In genomic region chr11:3371599-3372295, GRCm38 (mm10) we compare ENCODE assay signal across 8 mouse cellular contexts. TPM values are rescaled to one million over a fixed set of nuclear protein-coding genes. Genes with fewer than 3 reads are reported as not detected.
DNase-seq lines count a peak whose midpoint lies in the region; ATAC-seq and TF ChIP-seq lines count a peak whose summit lies in the region.

No protein-coding gene starts in this region.

- H3K4me3 ChIP-seq in E14TG2a.4 (replicated peaks; ENCODE audit: low read length) = peak overlapping the region; percentile 88
- peak overlapping the region; percentile 63 for H3K4me3 ChIP-seq in forebrain, embryonic 15.5 days
- H3K4me3 ChIP-seq in liver, embryonic 16.5 days (ENCODE audit: low read depth, low read length) = peak overlapping the region; percentile 47

- ATAC-seq in frontal cortex, adult (ENCODE audit: low TSS enrichment) = peak; percentile 41; the same call in 1 of the 2 replicates
- peak; percentile 63 for ATAC-seq in forebrain, embryonic 15.5 days (replicated peaks)
- peak; percentile 3; the same call in 1 of the 2 replicates for ATAC-seq in liver, embryonic 16.5 days (ENCODE audit: low read depth)

- H3K9ac ChIP-seq in forebrain, embryonic 15.5 days (replicated peaks) = peak overlapping the region; percentile 80
- peak overlapping the region; percentile 51 for H3K9ac ChIP-seq in liver, embryonic 16.5 days (ENCODE audit: low read depth, low read length)

- H3K4me2 ChIP-seq in forebrain, embryonic 15.5 days (replicated peaks) = peak overlapping the region; percentile 63
- peak overlapping the region; percentile 64 for H3K4me2 ChIP-seq in liver, embryonic 16.5 days (ENCODE audit: low read depth, low read length)

- no peaks in the 10 kb centered on the region for H3K27me3 ChIP-seq in E14TG2a.4 (ENCODE audit: insufficient read depth, low read length)
- H3K27me3 ChIP-seq in forebrain, embryonic 15.5 days = no peaks in the 10 kb centered on the region
- H3K27me3 ChIP-seq in liver, embryonic 16.5 days (ENCODE audit: control insufficient read depth, insufficient read depth, low read depth, low read length) = no peaks in the 10 kb centered on the region

- no peak for DNase-seq in frontal cortex, postnatal 10 days (ENCODE audit: low spot score in 2 of 2)
- no peak for DNase-seq in spleen, adult 12 weeks (ENCODE audit: low spot score)
- DNase-seq in spleen, postnatal 10 days (ENCODE audit: low spot score in 2 of 2) = no peak
- DNase-seq in layer of hippocampus, adult 11-12 months (ENCODE audit: low spot score) = no peak

- peaks cover 13% of the 10 kb centered on the region; the same call in 1 of the 2 replicates for H3K36me3 ChIP-seq in E14TG2a.4 (ENCODE audit: insufficient read depth, low read length)
- no peaks in the 10 kb centered on the region for H3K36me3 ChIP-seq in forebrain, embryonic 15.5 days
- no peaks in the 10 kb centered on the region for H3K36me3 ChIP-seq in liver, embryonic 16.5 days (ENCODE audit: control insufficient read depth, insufficient read depth)

- H3K4me1 ChIP-seq in E14TG2a.4 (replicated peaks; ENCODE audit: low read depth, low read length) = peaks cover 90% of the 10 kb centered on the region
- peaks cover 56% of the 10 kb centered on the region for H3K4me1 ChIP-seq in forebrain, embryonic 15.5 days
- H3K4me1 ChIP-seq in liver, embryonic 16.5 days (ENCODE audit: control insufficient read depth, low read depth, low read length) = peaks cover 13% of the 10 kb centered on the region

- peak overlapping the region; percentile 87 for H3K27ac ChIP-seq in forebrain, embryonic 15.5 days (replicated peaks)
- no peak overlapping the region for H3K27ac ChIP-seq in liver, embryonic 16.5 days (ENCODE audit: low read length)

- TF ChIP-seq CTCF in E14TG2a.4 (conservative IDR thresholded peaks at IDR 0.05; ENCODE audit: low read length) = no peak

- no peaks in the 10 kb centered on the region for H3K9me3 ChIP-seq in E14TG2a.4 (ENCODE audit: low read length)
- no peaks in the 10 kb centered on the region for H3K9me3 ChIP-seq in forebrain, embryonic 15.5 days
- no peaks in the 10 kb centered on the region for H3K9me3 ChIP-seq in liver, embryonic 16.5 days (replicated peaks; ENCODE audit: control insufficient read depth, low read length)

- WGBS in forebrain, embryonic 15.5 days = 24% methylated on average over 7 of the region's 7 CpGs
- 26% methylated on average over 7 of the region's 7 CpGs for WGBS in liver, embryonic 16.5 days (ENCODE audit: insufficient replicate concordance)

RNA-seq across cellular contexts. Expression of gene Limk2, which starts 37.2 kb away (rescaled TPM):
- polyA plus RNA-seq in forebrain, embryonic 15.5 days (2015; fragmentation: Nextera tagmentation; extraction: Ambion mirVana) = 98.1 and 103 TPM in 2 replicates
- polyA plus RNA-seq in liver, embryonic 16.5 days (2015; fragmentation: Nextera tagmentation; extraction: Ambion mirVana) = 6.7 and 7.3 TPM in 2 replicates

RNA-seq across cellular contexts. Expression of gene Pik3ip1, which starts 41.5 kb away (rescaled TPM):
- polyA plus RNA-seq in forebrain, embryonic 15.5 days (2015; fragmentation: Nextera tagmentation; extraction: Ambion mirVana) = 34.4 and 36.6 TPM in 2 replicates
- 1.4 and 1.9 TPM in 2 replicates for polyA plus RNA-seq in liver, embryonic 16.5 days (2015; fragmentation: Nextera tagmentation; extraction: Ambion mirVana)

Comparison
In these comparisons a context has a peak if more than half of its experiments do, and no peak if none do; other contexts are left out.
1. ATAC-seq: peak in every context shown above with its lines; median percentile 63 in forebrain, embryonic 15.5 days; 41 in frontal cortex, adult; 3 in liver, embryonic 16.5 days.
2. RNA of gene Limk2, which starts 37.2 kb away (polyA plus RNA-seq): 98.1 to 103 TPM in forebrain, embryonic 15.5 days; 6.7 to 7.3 TPM in liver, embryonic 16.5 days; every median in the first group is over 10 times any median in the second.
3. RNA of gene Pik3ip1, which starts 41.5 kb away (polyA plus RNA-seq): 34.4 to 36.6 TPM in forebrain, embryonic 15.5 days; 1.4 to 1.9 TPM in liver, embryonic 16.5 days; every median in the first group is over 10 times any median in the second.
4. Peak in every context shown above with its lines, with median percentiles within 50 percentile points of each other: H3K4me3 ChIP-seq.